Mouse (Mus musculus) kidney, adult 2 months (tissue): ENCODE data around the gene Plekha5.

Experiments
- CTCF ChIP-seq: fragments of 200-500 bp; conservative IDR thresholded peaks from 2 replicates; pipeline ENCODE4 v1.5.1; 2011; ENCODE audit warnings: low read depth, mild to moderate bottlenecking, control low read depth, low read length, moderate library complexity, mixed read lengths; ENCODE audit not compliant: insufficient read depth, insufficient read length
- POLR2A ChIP-seq: fragments of 200-500 bp; IDR thresholded peaks from one replicate; pipeline ENCODE4 v1.6.1; 2011; ENCODE audit warnings: low read depth, low read length, control low read depth

GRCm38 (mm10) chr6:140630306-140630705, 206.5 kb downstream of the Plekha5 start:
- TF ChIP-seq CTCF (no peak), POLR2A (no peak)
